Mouse (Mus musculus) C2C12 (cell line): ENCODE measurements around the gene Ino80. TPM values are rescaled to one million over a fixed set of nuclear protein-coding genes. Genes with fewer than 3 reads are reported as not detected.
A peak's percentile ranks its signal among the peaks of the same experiment; 100 is the strongest.

Experiments
- H3K27me3 ChIP-seq: one replicate; pipeline ENCODE4 v1.6.1; 2011; ENCODE audit not compliant: control insufficient read depth, insufficient read depth, insufficient read length
- H3K36me3 ChIP-seq: one replicate; pipeline ENCODE4 v1.6.1; 2011; ENCODE audit not compliant: control insufficient read depth, insufficient read depth
- H3K4me3 ChIP-seq: one replicate; pipeline ENCODE4 v1.5.1; 2011; ENCODE audit warnings: mild to moderate bottlenecking, control low read depth; ENCODE audit not compliant: poor library complexity, insufficient read depth, severe bottlenecking
- H3K79me2 ChIP-seq: one replicate; pipeline ENCODE4 v1.6.1; 2011; ENCODE audit not compliant: control insufficient read depth, insufficient read depth
- H3K79me3 ChIP-seq: one replicate; pipeline ENCODE4 v1.6.1; 2011; ENCODE audit warnings: low read depth, control low read depth
- H3ac ChIP-seq: one replicate; pipeline ENCODE3; 2011; ENCODE audit warnings: low read depth; ENCODE audit not compliant: control insufficient read depth, insufficient read length
- CEBPB ChIP-seq: IDR thresholded peaks from one replicate; pipeline ENCODE4 v1.6.1; 2011; ENCODE audit warnings: low read depth, mild to moderate bottlenecking, control low read depth, moderate library complexity
- CTCF ChIP-seq: IDR thresholded peaks from one replicate; pipeline ENCODE4 v1.5.1; 2011; ENCODE audit not compliant: control insufficient read depth, insufficient read depth, insufficient read length
- FOSL1 ChIP-seq: IDR thresholded peaks from one replicate; pipeline ENCODE4 v1.8.0; 2011; ENCODE audit warnings: mild to moderate bottlenecking, low read length; ENCODE audit not compliant: poor library complexity, insufficient read depth, severe bottlenecking
- MAX ChIP-seq: IDR thresholded peaks from one replicate; pipeline ENCODE4 v1.6.1; 2011; ENCODE audit warnings: mild to moderate bottlenecking, control low read depth
- MYOD1 ChIP-seq: IDR thresholded peaks from one replicate; pipeline ENCODE4 v1.6.1; 2011; ENCODE audit warnings: low read depth; ENCODE audit not compliant: control insufficient read depth, insufficient read length
- MYOG ChIP-seq: IDR thresholded peaks from one replicate; pipeline ENCODE4 v1.6.1; 2011; ENCODE audit not compliant: control insufficient read depth, insufficient read length; ENCODE audit errors: extremely low read depth
- USF1 ChIP-seq: IDR thresholded peaks from one replicate; pipeline ENCODE4 v1.6.1; 2011; ENCODE audit warnings: low read depth, mild to moderate bottlenecking, control low read depth, moderate library complexity
- polyA plus RNA-seq: library from polyadenylated mRNA; unstranded; fragments of >200 nt; fragmentation: generic; extraction: Trizol; gene quantifications from one replicate; pipeline ENCODE4 v1.2.1, GENCODE M21; 2012; ENCODE audit warnings: missing spikeins

The Ino80 gene
- polyA plus RNA-seq, 1 experiment, result 5.7 TPM

DNA sequence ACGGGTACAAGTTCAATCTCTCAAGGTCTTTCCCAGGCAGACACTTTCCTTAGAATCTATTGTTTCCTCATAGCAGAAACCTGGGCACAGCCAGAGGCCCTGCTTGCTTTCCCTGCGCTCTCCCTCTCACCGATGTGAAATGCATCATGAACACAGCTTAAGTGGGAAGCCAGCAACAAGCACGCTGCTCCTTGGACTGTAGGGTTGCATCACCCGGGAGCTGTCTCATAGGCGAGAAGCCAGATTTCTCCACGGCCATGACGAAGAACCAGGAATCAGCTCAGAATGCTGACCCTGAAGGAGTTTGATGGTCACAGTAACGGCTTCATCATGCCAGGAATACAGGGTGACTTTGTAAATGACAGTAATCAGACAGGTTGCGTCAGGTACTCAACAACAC, 107.4 kb downstream of the Ino80 start:
- peaks cover 71% of the 10 kb centered on the region for H3K36me3 ChIP-seq
- H3K79me3 ChIP-seq, result no peaks in the 10 kb centered on the region
- TF ChIP-seq MAX (no peak), MYOG (no peak), USF1 (no peak), CTCF (no peak)
- no peak overlapping the region for H3ac ChIP-seq
- no peak overlapping the region for H3K4me3 ChIP-seq
- no peaks in the 10 kb centered on the region for H3K27me3 ChIP-seq
- no peaks in the 10 kb centered on the region for H3K79me2 ChIP-seq

DNA sequence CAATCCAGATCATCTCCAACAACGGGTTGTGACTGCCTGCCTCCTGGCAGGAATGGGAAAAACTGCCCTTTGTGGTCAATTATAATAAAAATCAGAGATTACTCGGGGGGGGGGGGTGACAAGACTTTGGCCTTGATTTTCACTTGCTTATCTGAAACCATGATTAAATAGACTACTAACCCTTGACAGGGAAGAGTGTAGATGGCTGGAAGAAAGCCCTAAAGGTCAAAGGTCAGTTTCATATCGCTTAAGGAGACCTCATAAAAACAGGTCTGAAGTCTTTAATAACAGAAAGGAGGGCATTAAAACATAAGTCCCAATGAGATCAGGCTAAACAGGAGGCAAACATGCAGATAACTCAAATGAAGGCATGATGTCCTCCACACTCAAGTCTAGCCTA, 110.1 kb downstream of the Ino80 start:
- Histone ChIP-seq H3K27me3 (no peaks in the 10 kb centered on the region), H3K79me2 (no peaks in the 10 kb centered on the region), H3K4me3 (no peak overlapping the region), H3K36me3 (peaks cover 48% of the 10 kb centered on the region), H3ac (no peak overlapping the region), H3K79me3 (no peaks in the 10 kb centered on the region)
- TF ChIP-seq CEBPB, result no peak
- no peak for TF ChIP-seq MYOD1
- TF ChIP-seq USF1, result no peak
- TF ChIP-seq FOSL1, result no peak
- TF ChIP-seq MAX, result no peak
- TF ChIP-seq CTCF, result no peak
- no peak for TF ChIP-seq MYOG

DNA sequence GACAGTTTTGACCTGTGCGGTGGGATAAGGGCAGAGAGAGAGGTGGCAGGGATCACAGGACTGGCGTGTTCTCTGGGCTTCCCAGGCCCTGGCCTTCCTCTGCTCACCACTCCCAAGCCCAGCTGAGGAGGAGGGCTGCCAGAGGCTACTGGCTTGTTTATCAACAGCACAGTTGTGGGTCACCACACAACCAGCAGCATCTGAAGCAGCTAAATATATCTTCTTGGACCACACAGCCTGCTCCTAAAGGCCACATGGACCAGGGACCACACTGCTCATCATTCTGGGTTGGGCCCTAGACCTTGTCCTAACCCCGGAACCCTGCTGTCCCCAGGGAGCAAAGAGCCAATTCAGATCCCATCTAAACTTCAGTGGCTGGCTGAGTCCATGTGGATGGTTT, 112.5 kb downstream of the Ino80 start:
- Histone ChIP-seq H3K79me2 (no peaks in the 10 kb centered on the region), H3K79me3 (no peaks in the 10 kb centered on the region), H3ac (no peak overlapping the region), H3K27me3 (no peaks in the 10 kb centered on the region), H3K36me3 (peaks cover 30% of the 10 kb centered on the region), H3K4me3 (no peak overlapping the region)
- no peak for TF ChIP-seq USF1
- no peak for TF ChIP-seq CTCF
- TF ChIP-seq MYOD1, result no peak
- TF ChIP-seq MAX, result no peak
- TF ChIP-seq FOSL1, result no peak
- no peak for TF ChIP-seq CEBPB
- TF ChIP-seq MYOG, result no peak

DNA sequence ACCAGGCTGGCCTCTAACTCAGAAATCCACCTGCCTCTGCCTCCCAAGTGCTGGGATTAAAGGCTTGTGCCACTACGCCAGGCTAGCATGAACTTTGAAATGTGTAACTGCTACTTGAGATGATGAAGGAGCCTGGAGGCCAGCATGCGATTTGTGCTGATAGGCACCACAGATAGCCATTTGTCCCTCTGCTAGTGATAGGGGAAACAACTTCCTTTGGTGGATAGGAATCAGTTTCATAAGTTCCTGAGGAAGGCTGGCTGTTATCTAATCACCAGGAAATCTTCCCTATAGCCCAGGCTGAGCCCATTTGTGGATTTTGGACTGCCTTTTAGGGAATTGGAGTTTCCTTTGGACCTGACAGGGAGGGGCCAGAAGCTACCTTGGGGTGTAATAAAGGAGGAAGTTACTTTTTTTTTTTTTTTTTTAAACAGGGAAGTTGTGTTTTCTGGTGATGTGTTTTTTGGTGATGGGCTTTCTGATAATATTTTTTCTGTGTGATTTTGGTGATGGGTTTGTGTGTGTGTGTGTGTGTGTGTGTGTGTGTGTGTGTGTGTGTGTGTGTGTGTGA, 117.7 kb downstream of the Ino80 start:
- peaks cover 4% of the 10 kb centered on the region for H3K36me3 ChIP-seq
- H3K27me3 ChIP-seq, result no peaks in the 10 kb centered on the region
- H3K79me2 ChIP-seq, result no peaks in the 10 kb centered on the region
- TF ChIP-seq MAX (no peak), CTCF (no peak), MYOD1 (no peak), CEBPB (no peak), USF1 (no peak), FOSL1 (no peak), MYOG (no peak)
- H3ac ChIP-seq, result no peak overlapping the region
- H3K4me3 ChIP-seq, result no peak overlapping the region
- H3K79me3 ChIP-seq, result no peaks in the 10 kb centered on the region

DNA sequence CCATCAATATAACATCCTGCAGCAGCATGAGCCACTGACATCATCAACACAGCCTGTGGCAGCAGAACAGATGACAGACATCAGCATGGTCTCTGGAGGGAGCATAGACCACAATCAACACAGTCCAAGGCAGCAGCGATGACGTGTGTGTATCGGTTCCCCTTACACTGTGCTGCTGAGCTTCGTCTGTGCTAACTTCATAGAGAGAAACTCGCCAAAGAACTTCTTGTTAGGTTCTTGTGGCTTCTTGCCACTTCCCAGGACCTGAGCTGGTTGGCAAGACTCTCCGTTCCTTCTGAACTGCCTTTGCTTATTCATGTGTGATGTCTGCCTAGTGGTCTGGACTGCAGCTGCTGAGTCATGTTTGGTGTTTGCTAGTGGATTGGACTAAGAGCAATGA, 119.2 kb downstream of the Ino80 start:
- peak; percentile 15 for TF ChIP-seq MYOD1
- peak; percentile 47 for TF ChIP-seq MAX
- no peak for TF ChIP-seq CTCF
- TF ChIP-seq CEBPB, result no peak
- no peak overlapping the region for H3K4me3 ChIP-seq

DNA sequence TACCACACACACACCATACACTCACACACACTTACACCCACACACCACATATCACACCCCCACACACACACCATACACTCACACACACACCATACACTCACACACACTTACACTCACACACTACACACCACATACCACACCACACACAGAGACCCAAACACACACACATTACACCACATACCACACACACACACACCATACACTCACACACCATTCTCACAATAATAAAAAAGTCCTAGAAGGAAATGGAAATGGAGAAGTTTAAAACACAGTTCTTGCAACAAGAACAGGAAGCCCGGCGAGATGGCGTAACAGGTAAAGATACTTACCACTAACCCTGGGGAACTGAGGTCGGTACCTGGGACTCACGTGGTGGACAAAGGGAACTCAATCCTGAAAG, 120.7 kb downstream of the Ino80 start:
- no peaks in the 10 kb centered on the region for H3K27me3 ChIP-seq
- H3K36me3 ChIP-seq, result peaks cover 18% of the 10 kb centered on the region
- H3K79me2 ChIP-seq, result peaks cover 7% of the 10 kb centered on the region
- no peak for TF ChIP-seq CTCF
- TF ChIP-seq MYOD1, result no peak
- TF ChIP-seq MAX, result no peak
- no peak for TF ChIP-seq FOSL1
- TF ChIP-seq CEBPB, result no peak
- TF ChIP-seq MYOG, result no peak
- no peak for TF ChIP-seq USF1
- H3K79me3 ChIP-seq, result no peaks in the 10 kb centered on the region
- no peak overlapping the region for H3K4me3 ChIP-seq
- no peak overlapping the region for H3ac ChIP-seq

More for the DNA sequence above, 119.2 kb downstream of the Ino80 start:
- Histone ChIP-seq H3K79me2 (no peaks in the 10 kb centered on the region), H3K79me3 (no peaks in the 10 kb centered on the region), H3ac (no peak overlapping the region), H3K27me3 (no peaks in the 10 kb centered on the region), H3K36me3 (peaks cover 16% of the 10 kb centered on the region)
